Mouse (Mus musculus) monocyte, adult 2 months (primary cell): ENCODE results near the gene Ptprm.

Experiments used
- DNase-seq, 2 experiments: peaks; one replicate each; pipeline ENCODE4 v3.0.0; 2022; ENCODE audit warnings: low spot score in 2 of 2, low read depth in 1 of 2

Ptprm gene

DNA sequence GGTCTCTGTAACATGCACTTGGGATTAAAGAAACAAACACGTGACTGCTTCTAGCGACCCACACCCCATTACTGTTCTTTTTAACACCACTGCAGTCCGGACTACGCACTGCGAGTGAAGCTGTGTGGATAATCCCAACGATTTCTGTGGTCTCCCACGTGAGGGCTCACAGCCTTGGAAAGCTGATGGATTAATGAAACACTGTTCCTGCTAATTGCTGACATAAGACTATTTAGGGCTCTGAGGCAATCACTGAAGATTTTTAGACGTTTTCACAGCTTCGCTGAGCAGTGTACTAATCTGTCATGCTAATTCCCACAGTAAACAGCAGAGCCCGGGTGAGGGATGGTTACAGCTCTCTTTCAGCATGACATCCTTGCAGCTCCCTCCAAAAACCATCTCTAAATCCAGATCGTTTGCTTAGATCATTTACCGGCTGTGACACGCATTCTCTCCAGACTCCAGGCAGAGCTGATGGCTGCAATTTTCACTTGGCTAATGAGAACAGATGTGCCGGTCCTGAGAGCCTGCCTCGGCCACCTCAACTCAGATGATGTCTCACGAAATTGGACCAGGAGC, 63.5 kb downstream of the Ptprm start:
- no peak for DNase-seq

DNA sequence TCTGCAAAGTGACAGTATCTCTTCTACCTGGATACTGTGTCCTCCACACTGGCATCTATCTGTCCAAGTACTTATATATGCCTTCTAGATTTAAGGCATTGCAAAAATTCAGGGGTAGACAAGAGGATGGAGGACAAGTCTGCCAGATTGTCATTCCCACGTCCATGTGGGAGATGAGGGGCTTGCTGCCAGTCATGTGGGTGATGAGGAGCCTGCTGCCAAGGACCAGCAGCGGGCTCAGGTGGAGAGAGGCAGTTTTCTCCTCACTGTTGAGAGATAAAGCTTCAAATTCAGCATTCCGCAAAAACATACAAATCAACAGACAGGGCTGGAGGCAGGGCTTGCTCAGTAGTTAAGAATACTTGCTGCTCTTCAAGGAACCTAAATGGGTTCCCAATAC, 66.8 kb downstream of the Ptprm start:
- DNase-seq: no peak

DNA sequence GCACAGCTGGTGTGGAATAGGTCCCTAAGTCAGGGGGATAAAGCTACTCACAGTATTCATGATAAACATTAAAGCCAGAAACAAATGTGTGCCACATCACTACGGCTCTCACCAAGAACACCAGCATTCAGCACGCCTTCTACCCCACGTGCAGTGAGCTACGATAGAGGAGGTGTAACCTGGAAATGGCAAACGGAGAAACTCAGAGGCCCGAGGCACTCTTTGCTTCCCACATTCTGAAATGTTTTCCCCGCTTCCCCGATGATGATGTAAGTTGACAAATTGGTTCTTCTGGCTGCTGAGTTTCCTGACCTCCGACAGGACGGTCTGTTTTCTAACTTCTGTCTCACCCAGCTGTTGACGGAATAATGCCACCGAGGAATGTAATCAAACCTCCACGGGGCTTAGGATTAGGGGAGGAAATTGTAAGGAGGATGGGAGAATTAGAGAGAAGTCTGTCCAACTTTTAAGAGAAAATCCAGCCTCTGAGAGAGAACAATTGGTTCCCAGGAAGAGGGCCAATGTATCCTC, 72.6 kb downstream of the Ptprm start:
- no peak for DNase-seq

DNA sequence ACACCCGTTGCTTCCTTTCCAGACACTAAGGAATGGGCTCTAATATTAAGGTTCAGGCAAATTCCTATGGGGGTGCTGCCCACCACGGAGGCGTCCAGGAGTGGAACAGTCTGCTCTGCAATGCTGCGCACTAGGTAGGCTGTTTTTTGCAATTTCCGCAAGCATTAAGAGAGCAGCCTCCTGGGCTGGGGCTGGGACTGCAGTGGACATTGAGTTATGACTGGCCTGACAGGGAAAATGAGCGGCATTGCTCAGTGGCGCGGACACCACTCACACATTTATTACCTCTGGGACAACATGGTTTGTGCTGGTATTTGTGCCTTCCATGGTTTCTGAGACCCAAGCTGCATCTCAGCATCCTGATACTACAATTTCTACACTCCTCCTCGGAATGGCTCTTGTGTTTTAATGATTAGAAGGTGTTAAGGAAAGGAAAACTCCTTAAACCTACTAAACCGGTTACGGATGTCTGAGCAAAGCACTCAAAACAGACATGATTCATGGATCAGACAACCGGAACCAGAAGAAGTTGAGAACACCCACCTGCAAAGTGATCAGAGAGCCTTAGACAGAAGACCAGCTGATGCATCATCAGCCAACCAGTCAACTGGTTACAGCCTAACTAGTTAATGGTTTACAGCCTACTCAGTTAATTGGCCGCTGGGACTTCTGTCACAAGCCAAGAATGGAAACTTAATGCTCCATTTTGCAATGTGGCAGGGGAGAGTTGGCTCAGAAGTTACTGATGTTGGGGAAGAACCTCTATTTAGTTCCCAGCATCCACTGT, 76.9 kb downstream of the Ptprm start:
- DNase-seq: no peak

DNA sequence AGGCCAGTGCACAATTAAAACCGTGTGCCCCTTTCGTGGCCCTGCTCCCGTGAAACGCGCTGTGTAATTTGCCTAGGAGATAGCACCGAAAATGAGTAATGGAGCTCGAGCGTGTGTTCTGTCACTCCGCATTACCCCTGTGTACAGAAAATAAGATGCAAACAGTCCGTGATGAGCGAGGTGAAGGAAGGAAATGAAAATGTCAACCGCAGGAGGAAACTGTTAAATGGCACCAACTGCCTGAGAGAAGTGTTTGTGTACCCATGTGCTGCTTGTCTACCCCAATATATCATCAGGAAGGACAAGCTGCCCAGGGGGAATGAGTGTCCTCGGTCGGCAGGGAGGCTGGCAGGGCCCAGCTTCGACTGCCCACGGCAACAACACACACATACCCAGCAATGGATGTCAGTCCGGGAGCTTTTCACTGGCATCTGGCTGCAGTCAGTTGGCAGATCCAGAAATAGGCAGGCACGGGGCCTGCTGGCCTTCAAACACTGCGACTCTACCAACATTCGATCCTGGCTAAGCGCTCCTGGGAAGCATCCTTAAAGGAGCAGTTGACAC, 79.6 kb downstream of the Ptprm start:
- DNase-seq: no peak

DNA sequence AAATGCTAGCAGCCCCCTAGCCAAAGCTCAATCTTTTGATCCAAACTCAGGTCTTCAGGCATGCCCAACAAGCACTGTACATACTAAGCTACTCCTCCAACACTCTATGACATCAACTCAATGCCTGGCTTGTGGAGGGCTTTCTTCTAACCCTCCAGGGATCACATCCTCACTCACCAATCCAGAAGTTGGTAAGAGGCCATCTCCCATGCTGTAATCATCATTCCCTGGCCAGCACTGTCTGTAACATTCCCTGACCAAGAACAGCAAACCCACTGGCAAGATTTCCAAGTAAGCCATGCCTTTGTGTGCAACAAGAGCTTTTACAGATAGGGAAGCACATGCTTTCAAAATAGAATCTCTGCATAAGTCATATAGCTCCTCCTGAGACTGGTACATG, 81.3 kb downstream of the Ptprm start:
- DNase-seq: no peak

DNA sequence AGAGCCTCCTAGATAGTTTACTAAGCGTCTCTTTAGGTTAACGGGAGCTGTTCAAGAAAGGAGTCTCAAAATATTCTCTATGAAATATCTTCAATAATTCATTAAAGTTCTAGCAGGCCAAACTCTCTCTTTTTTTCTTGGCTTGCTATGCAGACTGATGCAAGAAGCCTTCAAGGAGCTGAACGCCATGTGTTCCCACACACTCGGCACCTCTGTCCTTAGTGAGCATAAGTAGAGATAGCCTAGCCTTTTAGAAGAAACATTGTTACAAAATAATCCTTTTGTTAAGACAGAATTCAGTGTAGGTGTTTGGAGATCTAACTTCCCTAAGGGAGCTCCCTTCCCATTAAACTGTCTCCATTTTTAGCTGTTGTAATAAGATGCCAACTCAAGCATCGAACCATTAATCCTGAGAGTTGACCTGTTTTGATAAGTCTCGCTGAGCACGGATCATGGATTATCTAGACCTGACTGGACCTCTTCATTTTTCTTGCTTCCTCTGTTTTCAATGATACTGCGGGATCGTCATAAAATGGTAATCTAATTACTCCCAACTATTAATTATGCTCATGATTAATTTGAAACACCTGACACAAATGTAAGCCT, 85.7 kb downstream of the Ptprm start:
- DNase-seq: no peak

DNA sequence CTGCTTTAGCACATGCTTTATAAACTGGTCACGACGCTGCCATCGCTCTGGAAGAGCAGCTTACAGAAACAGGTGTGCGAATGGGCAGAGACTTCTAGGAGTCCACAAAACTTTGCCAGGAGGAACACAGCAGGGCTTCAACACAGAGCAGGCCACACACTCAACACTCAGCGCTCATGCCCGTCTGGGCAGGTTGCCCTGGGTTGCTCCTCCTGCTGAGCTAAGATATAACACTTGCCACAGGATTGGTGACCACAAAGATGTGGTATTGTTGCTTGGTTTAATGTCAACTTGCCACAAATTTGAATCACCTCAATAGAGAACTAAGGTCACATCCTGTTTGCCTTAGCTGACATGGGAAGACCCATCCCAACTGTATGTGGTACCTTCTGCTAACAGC, 88.0 kb downstream of the Ptprm start:
- no peak for DNase-seq

DNA sequence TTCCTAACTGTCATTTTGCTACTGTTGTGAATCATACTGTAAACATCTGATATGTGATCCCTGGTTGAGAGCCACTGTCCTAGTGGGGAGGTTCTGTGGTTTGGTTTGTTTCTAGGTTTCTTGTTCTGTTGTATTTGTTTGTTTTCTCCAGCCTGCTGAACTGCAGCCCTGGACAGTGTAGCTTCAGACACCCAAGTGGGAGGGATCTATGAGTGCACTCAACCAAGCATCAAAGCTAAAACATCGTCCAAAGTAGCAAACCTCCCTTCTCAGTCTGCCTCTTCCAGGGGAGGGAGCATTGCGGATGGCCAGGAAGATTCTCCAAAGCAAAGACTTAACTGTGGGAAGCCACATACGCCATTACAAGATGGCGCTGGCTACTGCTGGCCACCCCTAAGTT, 88.7 kb downstream of the Ptprm start:
- DNase-seq: no peak

DNA sequence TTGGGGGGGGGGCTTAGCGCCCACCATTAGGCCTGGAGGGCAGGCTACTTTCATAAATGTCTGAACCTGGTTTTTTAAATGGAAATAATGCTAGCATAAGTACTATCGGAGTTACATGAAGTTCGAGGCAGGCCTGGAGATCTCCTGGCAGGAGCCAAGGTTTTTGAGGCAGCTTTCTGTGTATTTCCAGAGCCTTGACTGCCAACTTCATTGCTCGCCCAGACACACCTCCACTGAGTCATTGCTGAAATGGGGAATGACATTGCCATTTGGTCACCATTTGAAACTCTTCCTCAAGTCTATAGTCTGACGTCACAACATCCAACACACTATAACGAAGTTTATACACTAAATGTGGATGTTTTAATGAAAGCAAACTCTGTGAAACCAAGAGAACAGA, 89.5 kb downstream of the Ptprm start:
- DNase-seq: no peak

DNA sequence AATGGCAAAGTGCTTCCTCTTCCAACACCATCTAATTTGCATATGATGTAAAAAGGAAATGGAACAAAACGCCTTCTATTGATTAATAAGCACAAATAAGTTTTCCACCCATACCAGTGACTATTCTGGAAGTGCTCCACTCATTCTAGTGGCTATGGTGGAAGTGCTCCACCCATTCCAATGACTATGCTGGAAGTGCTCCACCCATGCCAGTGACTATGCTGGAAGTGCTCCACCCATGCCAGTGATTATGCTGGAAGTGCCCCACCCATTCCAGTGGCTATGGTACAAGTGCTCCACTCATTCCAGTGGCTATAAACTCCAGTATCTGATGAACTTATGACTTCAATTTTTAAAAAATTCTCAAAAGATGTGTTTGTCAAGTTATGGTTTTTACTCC, 91.2 kb downstream of the Ptprm start:
- DNase-seq: no peak

DNA sequence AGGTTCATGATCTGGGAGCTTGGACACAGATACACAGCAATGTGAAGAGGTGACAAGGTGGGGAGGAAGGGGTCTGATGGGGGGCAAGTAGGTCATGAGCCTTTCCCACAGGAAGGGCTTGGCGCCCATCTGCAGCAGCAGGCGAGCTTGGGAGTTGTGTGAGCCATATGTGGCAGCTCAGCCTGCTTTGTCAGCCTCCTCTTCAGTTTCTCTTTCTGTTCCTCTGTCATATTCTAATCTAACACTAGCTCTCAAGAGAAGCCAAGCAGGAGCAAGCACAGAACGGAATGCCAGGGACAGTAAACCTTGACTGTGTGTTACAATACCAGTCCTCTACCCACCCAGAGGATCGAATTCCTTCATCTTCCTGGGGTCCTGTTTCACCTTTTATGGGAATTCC, 94.2 kb downstream of the Ptprm start:
- no peak for DNase-seq

DNA sequence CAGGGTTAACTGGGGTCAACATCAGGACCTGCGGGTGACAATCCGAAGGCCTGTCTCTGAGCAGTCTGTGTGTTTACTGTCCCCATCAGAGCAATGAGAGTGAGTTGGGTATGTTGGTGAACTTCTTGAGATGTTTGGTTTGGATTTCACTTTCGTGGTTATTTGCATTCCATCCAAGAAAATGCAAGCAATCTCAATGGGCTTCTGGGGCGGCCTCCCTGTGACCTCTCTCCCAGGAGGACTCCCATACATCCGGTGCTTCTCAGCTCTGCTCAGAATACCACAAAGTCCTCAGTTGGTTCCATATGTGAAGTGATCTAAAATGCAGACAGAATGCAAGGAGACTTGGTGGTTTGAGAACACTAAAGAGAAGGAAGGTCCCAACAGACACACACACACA, 96.5 kb downstream of the Ptprm start:
- DNase-seq: no peak

DNA sequence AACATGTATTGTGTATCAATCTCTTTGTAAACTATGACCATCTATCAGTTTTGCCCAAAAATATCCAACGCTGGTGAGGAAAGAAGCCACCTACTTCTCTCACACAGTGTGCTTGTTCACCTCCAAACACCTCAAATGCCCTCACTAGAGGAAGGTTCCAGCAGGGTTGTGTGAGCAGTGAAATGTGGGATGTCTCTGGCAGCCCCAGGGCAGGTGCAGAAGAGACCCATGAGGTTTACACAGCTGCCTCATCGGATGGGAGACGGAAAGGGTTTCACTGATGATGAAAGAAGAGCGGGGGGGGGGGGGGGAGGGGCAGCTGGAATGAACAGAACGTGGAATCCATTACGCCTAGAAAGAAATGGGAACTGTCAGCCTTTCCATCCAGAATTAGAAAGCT, 98.1 kb downstream of the Ptprm start:
- no peak for DNase-seq

DNA sequence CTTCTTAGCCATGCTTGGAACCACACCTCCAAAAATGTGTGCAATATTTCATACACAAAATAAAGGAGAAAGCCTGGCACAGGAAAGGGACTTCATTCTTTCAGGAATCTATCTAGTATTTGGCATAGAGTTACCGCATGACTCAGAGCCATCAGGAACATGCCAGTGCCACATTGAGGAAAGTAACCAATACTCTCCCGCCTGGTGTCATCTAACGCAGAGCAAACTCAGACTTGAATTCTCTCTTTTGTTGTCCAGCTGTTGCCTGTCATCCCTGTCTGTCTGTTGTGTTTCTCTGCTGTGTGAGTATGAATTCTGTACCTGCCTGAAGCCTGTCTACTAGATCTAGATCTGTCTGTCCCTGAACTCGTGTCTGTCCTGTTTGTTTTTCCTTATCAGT, 100.8 kb downstream of the Ptprm start:
- no peak for DNase-seq

DNA sequence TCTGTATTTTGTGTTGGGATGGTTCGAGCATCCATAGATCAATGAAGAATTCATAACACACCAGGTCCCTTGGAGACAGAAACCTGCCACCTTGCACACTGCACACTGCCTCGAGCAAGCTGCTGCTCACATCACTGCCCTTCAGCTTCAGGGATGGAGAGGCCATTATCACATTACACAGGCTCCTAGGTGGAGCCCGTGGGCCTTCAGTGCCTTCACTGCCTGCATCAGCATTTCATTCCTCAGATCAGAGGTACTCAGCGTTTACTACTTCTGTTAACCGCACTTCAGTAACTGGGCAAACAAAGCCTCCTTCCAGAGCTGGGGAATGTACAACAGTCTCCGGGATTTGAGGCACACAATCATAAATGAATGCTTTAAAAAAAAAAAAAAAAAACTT, 101.3 kb downstream of the Ptprm start:
- no peak for DNase-seq

DNA sequence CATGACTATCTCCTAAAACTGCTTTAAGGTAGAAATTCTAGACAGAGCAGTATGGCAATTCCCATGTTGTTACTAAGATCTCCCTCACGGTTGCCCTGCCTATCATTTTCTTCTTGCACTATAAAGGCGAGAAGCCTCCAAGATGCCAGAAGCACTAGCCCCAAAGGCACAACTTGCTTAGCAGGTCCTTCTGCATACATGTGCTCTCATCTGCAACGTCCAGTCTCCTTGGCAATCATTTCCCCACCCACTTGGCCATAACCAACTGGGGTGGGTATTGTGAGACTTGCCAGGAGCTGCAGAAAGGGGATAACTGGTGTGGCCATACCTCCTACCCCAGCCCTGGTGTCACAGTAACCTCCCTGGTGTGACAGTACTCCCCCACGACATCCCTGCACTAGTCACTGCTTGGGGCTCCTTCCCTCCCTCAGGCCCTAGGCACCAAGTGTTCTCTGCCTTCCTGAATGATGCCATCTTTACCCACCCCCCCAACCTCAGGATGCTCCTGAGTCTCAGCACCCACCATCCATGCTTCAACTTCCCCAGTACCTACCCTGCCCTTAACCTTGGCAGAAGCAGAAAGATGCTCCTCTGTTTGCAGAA, 108.9 kb downstream of the Ptprm start:
- DNase-seq: no peak

DNA sequence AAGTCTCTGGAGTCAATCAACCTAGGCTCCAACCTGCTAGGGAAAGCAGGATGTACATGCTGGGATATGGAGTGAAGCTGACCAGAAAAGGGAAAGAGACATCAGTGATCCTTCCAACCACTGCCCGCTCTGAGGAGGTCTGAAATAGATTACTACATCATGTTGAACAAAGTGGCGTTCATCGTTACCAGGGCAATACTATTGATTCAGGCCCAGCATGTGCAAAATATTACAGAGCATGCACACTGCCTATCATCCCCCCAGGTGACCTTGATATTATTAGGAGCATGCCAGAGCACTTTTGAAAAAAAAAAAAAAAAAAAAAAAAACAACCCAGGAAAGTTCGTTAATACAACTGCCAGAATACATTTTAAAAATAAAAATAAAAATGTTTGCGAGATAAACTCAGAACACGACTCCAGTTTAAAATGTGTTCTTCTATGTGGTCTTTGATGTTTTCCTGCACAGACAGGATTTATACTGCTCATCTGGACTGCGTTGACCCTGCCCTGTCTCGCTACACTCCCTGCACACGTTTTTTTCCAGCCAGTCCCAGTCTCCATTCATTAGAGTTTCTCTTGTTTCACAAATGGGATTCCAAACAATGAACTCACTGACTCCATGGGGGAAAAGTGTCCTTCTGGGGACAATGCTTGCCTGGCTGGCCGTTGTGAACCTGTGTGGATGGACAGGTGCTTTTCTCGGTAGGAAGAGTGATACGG, 111.3 kb downstream of the Ptprm start:
- DNase-seq: no peak

DNA sequence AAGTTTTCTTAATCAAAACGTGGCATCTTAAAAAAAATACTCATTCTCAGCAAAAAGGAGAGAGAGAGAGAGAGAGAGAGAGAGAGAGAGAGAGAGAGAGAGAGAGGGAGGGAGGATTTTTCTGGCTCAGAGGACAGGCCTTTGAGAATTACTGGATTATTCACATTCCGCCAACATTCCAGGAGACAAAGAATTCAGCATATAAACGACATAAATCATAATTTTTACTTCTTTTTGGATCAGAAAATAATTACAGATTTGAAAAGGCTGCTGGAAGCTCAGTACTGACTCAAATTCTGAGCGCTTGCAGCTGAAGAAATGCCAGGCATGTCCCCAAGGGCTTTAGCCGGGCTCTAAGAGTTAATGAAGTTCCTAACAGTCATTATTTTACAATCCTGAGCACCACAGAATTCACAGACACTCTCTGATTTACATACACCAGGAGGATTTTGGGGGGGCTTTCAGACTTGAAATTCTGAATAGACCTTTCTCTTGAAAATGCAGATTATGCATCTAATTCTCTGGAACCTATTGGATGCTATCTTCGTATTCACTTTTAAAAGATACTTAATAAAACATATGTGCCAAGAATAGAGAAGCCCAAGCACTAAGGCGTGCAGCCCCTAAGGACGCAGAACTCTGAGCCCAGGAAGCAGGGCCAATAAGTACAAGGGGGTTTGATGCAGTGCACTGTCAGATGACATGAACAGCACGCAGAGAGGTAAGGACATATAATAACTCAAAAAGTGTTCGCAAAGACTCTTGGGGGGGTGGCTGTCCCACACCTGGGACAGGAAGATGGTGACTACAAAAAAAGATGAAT, 112.1 kb downstream of the Ptprm start:
- no peak for DNase-seq

DNA sequence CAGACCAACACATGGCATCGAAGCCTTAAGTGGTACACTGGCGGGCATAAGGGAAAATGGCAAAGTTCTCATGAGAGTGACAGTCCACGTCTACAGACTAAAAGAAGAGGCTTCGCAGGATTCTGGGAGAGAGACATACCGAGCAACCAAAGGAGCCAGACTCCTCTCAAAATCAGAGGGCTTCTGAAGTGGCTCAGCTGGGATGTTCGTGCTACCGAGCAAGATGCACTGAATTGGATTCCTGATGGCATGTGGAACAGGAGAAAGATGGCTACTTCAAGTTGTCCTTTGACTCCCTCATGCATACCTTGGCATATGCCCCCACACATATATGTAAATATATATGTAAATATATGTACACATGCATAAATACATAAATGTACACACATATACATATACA, 115.4 kb downstream of the Ptprm start:
- no peak for DNase-seq
